Mouse (Mus musculus) midbrain, embryonic 11.5 days (tissue): Measurements from ENCODE around the gene Crim1. TPM values are rescaled to one million over a fixed set of nuclear protein-coding genes. Genes with fewer than 3 reads are reported as not detected.

Source experiments
- ATAC-seq: fragments of 200-750 bp; cut with Nextera tagmentation; 2 replicates; pipeline ENCODE4 v1.8.0; 2017; ENCODE audit warnings: moderate TSS enrichment, moderate library complexity; ENCODE audit not compliant: low FRiP score
- DNase-seq: peaks from one replicate; pipeline ENCODE4 v3.0.0; 2015; ENCODE audit warnings: low spot score; ENCODE audit errors: missing footprints
- H3K27ac ChIP-seq: fragments of 300-500 bp; sonication (generic); 2 replicates; pipeline ENCODE4 v1.5.1; 2014; ENCODE audit warnings: low read depth, low read length
- H3K27me3 ChIP-seq: fragments of 300-500 bp; sonication (generic); 2 replicates; pipeline ENCODE4 v1.6.1; 2014; ENCODE audit warnings: mild to moderate bottlenecking, low read length, moderate library complexity, mixed read lengths; ENCODE audit not compliant: control insufficient read depth, insufficient read depth
- H3K36me3 ChIP-seq: fragments of 300-500 bp; sonication (generic); 2 replicates; pipeline ENCODE4 v1.6.1; 2014; ENCODE audit warnings: mild to moderate bottlenecking, low read length, moderate library complexity, mixed read lengths; ENCODE audit not compliant: control insufficient read depth, insufficient read depth
- H3K4me1 ChIP-seq: fragments of 300-500 bp; sonication (generic); 2 replicates; pipeline ENCODE4 v1.6.1; 2014; ENCODE audit warnings: low read length; ENCODE audit not compliant: control insufficient read depth, insufficient read depth
- H3K4me2 ChIP-seq: fragments of 300-500 bp; sonication (generic); 2 replicates; pipeline ENCODE4 v1.6.1; 2014; ENCODE audit warnings: mild to moderate bottlenecking, moderate library complexity
- H3K4me3 ChIP-seq: fragments of 300-500 bp; sonication (generic); 2 replicates; pipeline ENCODE4 v1.5.1; 2014; ENCODE audit warnings: low read depth, low read length
- H3K9ac ChIP-seq: fragments of 300-500 bp; sonication (generic); 2 replicates; pipeline ENCODE4 v1.6.1; 2014; ENCODE audit warnings: low read length
- H3K9me3 ChIP-seq: fragments of 300-500 bp; sonication (generic); 2 replicates; pipeline ENCODE4 v1.6.1; 2016; ENCODE audit warnings: low read length; ENCODE audit not compliant: control insufficient read depth
- WGBS: fragments of 180-500 bp; shearing (Covaris S2); extraction: QIAGEN DNeasy Blood & Tissue Kit; methylation state at CpG from one replicate; pipeline ENCODE4 v1.1.7; 2014; 5-methylcytosine and 5-hydroxymethylcytosine counted together
- polyA plus RNA-seq: library from polyadenylated mRNA; unstranded; fragments of >200 nt; fragmentation: Nextera tagmentation; extraction: Ambion mirVana; gene quantifications from 2 replicates; pipeline ENCODE4 v1.2.1, GENCODE M21; 2014

Crim1 gene
- polyA plus RNA-seq, 1 experiment from 2014 or later = 4.4 TPM

GRCm38 (mm10) chr17:78328287-78328686, 128.2 kb downstream of the Crim1 start:
- ATAC-seq = no peak
- H3K27ac ChIP-seq = no peak overlapping the region
- H3K36me3 ChIP-seq = no peaks in the 10 kb centered on the region
- no peaks in the 10 kb centered on the region for H3K9me3 ChIP-seq
- no peaks in the 10 kb centered on the region for H3K4me1 ChIP-seq
- H3K4me3 ChIP-seq = no peak overlapping the region
- no peak overlapping the region for H3K4me2 ChIP-seq
- H3K9ac ChIP-seq = no peak overlapping the region
- no peak for DNase-seq
- 78% methylated on average over 3 of the region's 3 CpGs for WGBS
- no peaks in the 10 kb centered on the region for H3K27me3 ChIP-seq

GRCm38 (mm10) chr17:78331438-78331837, 131.4 kb downstream of the Crim1 start:
- Histone ChIP-seq H3K9me3 (no peaks in the 10 kb centered on the region), H3K9ac (no peak overlapping the region), H3K4me1 (no peaks in the 10 kb centered on the region), H3K4me3 (no peak overlapping the region), H3K27ac (no peak overlapping the region), H3K36me3 (0 out of 2 replicates have a peak, but pooled peaks cover 2% of the 10 kb centered on the region), H3K27me3 (no peaks in the 10 kb centered on the region), H3K4me2 (no peak overlapping the region)
- no peak for DNase-seq
- WGBS = 91% methylated on average over 8 of the region's 8 CpGs
- no peak for ATAC-seq

GRCm38 (mm10) chr17:78333275-78333674, 133.2 kb downstream of the Crim1 start:
- Histone ChIP-seq H3K27me3 (no peaks in the 10 kb centered on the region), H3K9me3 (no peaks in the 10 kb centered on the region), H3K9ac (no peak overlapping the region), H3K4me3 (no peak overlapping the region), H3K27ac (no peak overlapping the region), H3K36me3 (0 out of 2 replicates have a peak, but pooled peaks cover 2% of the 10 kb centered on the region), H3K4me1 (no peaks in the 10 kb centered on the region), H3K4me2 (no peak overlapping the region)
- DNase-seq = no peak
- WGBS = 94% methylated on average over 10 of the region's 10 CpGs
- ATAC-seq = no peak

GRCm38 (mm10) chr17:78335250-78335649, 135.2 kb downstream of the Crim1 start:
- Histone ChIP-seq H3K4me1 (no peaks in the 10 kb centered on the region), H3K27ac (no peak overlapping the region), H3K9ac (no peak overlapping the region), H3K36me3 (0 out of 2 replicates have a peak, but pooled peaks cover 2% of the 10 kb centered on the region), H3K9me3 (no peaks in the 10 kb centered on the region), H3K4me2 (no peak overlapping the region), H3K27me3 (no peaks in the 10 kb centered on the region), H3K4me3 (no peak overlapping the region)
- ATAC-seq (no peak), DNase-seq (no peak)
- WGBS = 90% methylated on average over 8 of the region's 8 CpGs

GRCm38 (mm10) chr17:78343688-78344087, 143.6 kb downstream of the Crim1 start:
- Histone ChIP-seq H3K4me1 (no peaks in the 10 kb centered on the region), H3K4me2 (no peak overlapping the region), H3K36me3 (peaks cover 2% of the 10 kb centered on the region; the same call in 1 of the 2 replicates), H3K27me3 (no peaks in the 10 kb centered on the region), H3K9me3 (no peaks in the 10 kb centered on the region), H3K4me3 (no peak overlapping the region), H3K27ac (no peak overlapping the region), H3K9ac (no peak overlapping the region)
- ATAC-seq (no peak), DNase-seq (no peak)
- 92% methylated on average over 3 of the region's 3 CpGs for WGBS

- no peak overlapping the region for H3K4me2 ChIP-seq
- DNase-seq = no peak
- H3K27me3 ChIP-seq = no peaks in the 10 kb centered on the region
- H3K4me3 ChIP-seq = no peak overlapping the region
- WGBS = 96% methylated on average over 17 of the region's 17 CpGs
- H3K9ac ChIP-seq = no peak overlapping the region
- no peak overlapping the region for H3K27ac ChIP-seq
- no peak for ATAC-seq
- H3K36me3 ChIP-seq = 0 out of 2 replicates have a peak, but pooled peaks cover 2% of the 10 kb centered on the region
- H3K4me1 ChIP-seq = no peaks in the 10 kb centered on the region
- no peaks in the 10 kb centered on the region for H3K9me3 ChIP-seq
These were observed 147.2 kb downstream of the Crim1 start for GRCm38 (mm10) chr17:78347111-78347801.

GRCm38 (mm10) chr17:78351676-78352499, 151.8 kb downstream of the Crim1 start:
- 79% methylated on average over 12 of the region's 12 CpGs for WGBS
- Histone ChIP-seq H3K4me2 (no peak overlapping the region), H3K4me1 (peaks cover 6% of the 10 kb centered on the region), H3K27me3 (no peaks in the 10 kb centered on the region), H3K9me3 (no peaks in the 10 kb centered on the region), H3K36me3 (0 out of 2 replicates have a peak, but pooled peaks cover 2% of the 10 kb centered on the region), H3K4me3 (no peak overlapping the region), H3K9ac (no peak overlapping the region), H3K27ac (no peak overlapping the region)
- DNase-seq = no peak
- no peak for ATAC-seq

GRCm38 (mm10) chr17:78352500-78352855, 152.4 kb downstream of the Crim1 start:
- H3K4me2 ChIP-seq = no peak overlapping the region
- H3K27ac ChIP-seq = no peak overlapping the region
- WGBS = 84% methylated on average over 3 of the region's 3 CpGs
- DNase-seq (no peak), ATAC-seq (no peak)
- H3K36me3 ChIP-seq = 0 out of 2 replicates have a peak, but pooled peaks cover 2% of the 10 kb centered on the region
- H3K9ac ChIP-seq = no peak overlapping the region
- no peaks in the 10 kb centered on the region for H3K9me3 ChIP-seq
- no peaks in the 10 kb centered on the region for H3K27me3 ChIP-seq
- no peak overlapping the region for H3K4me3 ChIP-seq
- H3K4me1 ChIP-seq = peaks cover 6% of the 10 kb centered on the region

GRCm38 (mm10) chr17:78354411-78354810, 154.4 kb downstream of the Crim1 start:
- H3K9me3 ChIP-seq = no peaks in the 10 kb centered on the region
- 0 out of 2 replicates have a peak, but pooled peaks cover under 1% of the 10 kb centered on the region for H3K36me3 ChIP-seq
- peaks cover 6% of the 10 kb centered on the region for H3K4me1 ChIP-seq
- H3K27me3 ChIP-seq = no peaks in the 10 kb centered on the region
- no peak overlapping the region for H3K4me2 ChIP-seq
- no peak overlapping the region for H3K27ac ChIP-seq
- H3K4me3 ChIP-seq = no peak overlapping the region
- 83% methylated on average over 2 of the region's 2 CpGs for WGBS
- ATAC-seq = no peak
- no peak overlapping the region for H3K9ac ChIP-seq
- no peak for DNase-seq
